Mouse (Mus musculus): ENCODE data around the gene Nfib. TPM values are rescaled to one million over a fixed set of nuclear protein-coding genes. Genes with fewer than 3 reads are reported as not detected.
"Not testable (repeated sequence)": the region's sequence is repeated elsewhere in the genome, so short reads cannot be mapped to it uniquely, and the experiment has no call there.

The Nfib gene
- total and polyA plus RNA-seq, 3 experiments = 0.16 TPM; not detected in 2

- ATAC-seq (ENCODE audit: extremely low read depth, insufficient number of reproducible peaks, low FRiP score, poor library complexity, severe bottlenecking) = no peak
- H3K4me1 ChIP-seq (ENCODE audit: insufficient read depth, low read depth, low read length) = no peaks in the 10 kb centered on the region
- DNase-seq (ENCODE audit: low spot score) = no peak
- no peaks in the 10 kb centered on the region for H3K36me3 ChIP-seq (replicated peaks)
- H3K9me3 ChIP-seq (replicated peaks) = peaks cover 11% of the 10 kb centered on the region
- no peak for TF ChIP-seq GATA2 (IDR thresholded peaks at IDR 0.05; ENCODE audit: borderline replicate concordance, low read depth, low read length)
- TF ChIP-seq CTCF (IDR thresholded peaks at IDR 0.05; ENCODE audit: low read depth, low read length) = no peak
- no peak for TF ChIP-seq GATA1 (IDR thresholded peaks at IDR 0.05; ENCODE audit: borderline replicate concordance, low read length)
- no peak for TF ChIP-seq POLR2AphosphoS5 (IDR thresholded peaks at IDR 0.05; ENCODE audit: insufficient replicate concordance, low read depth, low read length)
- TF ChIP-seq TAL1 (conservative IDR thresholded peaks at IDR 0.05; ENCODE audit: low read depth, low read length) = no peak
- H3K27me3 ChIP-seq (ENCODE audit: insufficient read depth, low read length) = no peaks in the 10 kb centered on the region
- H3K4me3 ChIP-seq (ENCODE audit: low read depth, low read length) = no peak overlapping the region
Measured at GRCm38 (mm10) chr4:82271547-82271946, 434.0 kb downstream of the Nfib start.

- Histone ChIP-seq H3K4me3 (ENCODE audit: low read depth, low read length) (no peak overlapping the region), H3K4me1 (ENCODE audit: insufficient read depth, low read depth, low read length) (no peaks in the 10 kb centered on the region), H3K36me3 (replicated peaks) (no peaks in the 10 kb centered on the region), H3K27me3 (ENCODE audit: insufficient read depth, low read length) (no peaks in the 10 kb centered on the region), H3K9me3 (replicated peaks) (peaks cover 13% of the 10 kb centered on the region)
- DNase-seq (ENCODE audit: low spot score) (no peak), ATAC-seq (ENCODE audit: extremely low read depth, insufficient number of reproducible peaks, low FRiP score, poor library complexity, severe bottlenecking) (no peak)
- TF ChIP-seq TAL1 (conservative IDR thresholded peaks at IDR 0.05; ENCODE audit: low read depth, low read length) (no peak), POLR2AphosphoS5 (IDR thresholded peaks at IDR 0.05; ENCODE audit: insufficient replicate concordance, low read depth, low read length) (no peak), GATA2 (IDR thresholded peaks at IDR 0.05; ENCODE audit: borderline replicate concordance, low read depth, low read length) (no peak), CTCF (IDR thresholded peaks at IDR 0.05; ENCODE audit: low read depth, low read length) (no peak), GATA1 (IDR thresholded peaks at IDR 0.05; ENCODE audit: borderline replicate concordance, low read length) (no peak)
Measured at GRCm38 (mm10) chr4:82267832-82268778, 437.4 kb downstream of the Nfib start.

GRCm38 (mm10) chr4:82266066-82266619, 439.4 kb downstream of the Nfib start:
- ATAC-seq (ENCODE audit: extremely low read depth, insufficient number of reproducible peaks, low FRiP score, poor library complexity, severe bottlenecking) = no peak
- peaks cover 10% of the 10 kb centered on the region; the same call in 1 of the 2 replicates for H3K9me3 ChIP-seq (replicated peaks)
- H3K4me1 ChIP-seq (ENCODE audit: insufficient read depth, low read depth, low read length) = no peaks in the 10 kb centered on the region
- no peak for DNase-seq (ENCODE audit: low spot score)
- H3K36me3 ChIP-seq (replicated peaks) = no peaks in the 10 kb centered on the region
- TF ChIP-seq POLR2AphosphoS5 (IDR thresholded peaks at IDR 0.05; ENCODE audit: insufficient replicate concordance, low read depth, low read length) = no peak
- no peak for TF ChIP-seq GATA1 (IDR thresholded peaks at IDR 0.05; ENCODE audit: borderline replicate concordance, low read length)
- TF ChIP-seq TAL1 (conservative IDR thresholded peaks at IDR 0.05; ENCODE audit: low read depth, low read length) = no peak
- no peak for TF ChIP-seq GATA2 (IDR thresholded peaks at IDR 0.05; ENCODE audit: borderline replicate concordance, low read depth, low read length)
- no peak for TF ChIP-seq CTCF (IDR thresholded peaks at IDR 0.05; ENCODE audit: low read depth, low read length)
- no peak overlapping the region for H3K4me3 ChIP-seq (ENCODE audit: low read depth, low read length)
- no peaks in the 10 kb centered on the region for H3K27me3 ChIP-seq (ENCODE audit: insufficient read depth, low read length)

- not testable (repeated sequence) for ATAC-seq (ENCODE audit: extremely low read depth, insufficient number of reproducible peaks, low FRiP score, poor library complexity, severe bottlenecking); H3K36me3 ChIP-seq (replicated peaks); DNase-seq (ENCODE audit: low spot score); H3K4me1 ChIP-seq (ENCODE audit: insufficient read depth, low read depth, low read length); H3K9me3 ChIP-seq (replicated peaks); H3K4me3 ChIP-seq (ENCODE audit: low read depth, low read length); H3K27me3 ChIP-seq (ENCODE audit: insufficient read depth, low read length)
Measured at GRCm38 (mm10) chr4:82258545-82258944, 447.0 kb downstream of the Nfib start.

GRCm38 (mm10) chr4:82252054-82252453, 453.5 kb downstream of the Nfib start:
- DNase-seq (ENCODE audit: low spot score) (no peak), ATAC-seq (ENCODE audit: extremely low read depth, insufficient number of reproducible peaks, low FRiP score, poor library complexity, severe bottlenecking) (no peak)
- Histone ChIP-seq H3K4me3 (ENCODE audit: low read depth, low read length) (no peak overlapping the region), H3K9me3 (replicated peaks) (peaks cover 13% of the 10 kb centered on the region), H3K27me3 (ENCODE audit: insufficient read depth, low read length) (no peaks in the 10 kb centered on the region), H3K4me1 (ENCODE audit: insufficient read depth, low read depth, low read length) (no peaks in the 10 kb centered on the region), H3K36me3 (replicated peaks) (no peaks in the 10 kb centered on the region)
- TF ChIP-seq GATA2 (IDR thresholded peaks at IDR 0.05; ENCODE audit: borderline replicate concordance, low read depth, low read length) (no peak), CTCF (IDR thresholded peaks at IDR 0.05; ENCODE audit: low read depth, low read length) (no peak), POLR2AphosphoS5 (IDR thresholded peaks at IDR 0.05; ENCODE audit: insufficient replicate concordance, low read depth, low read length) (no peak), GATA1 (IDR thresholded peaks at IDR 0.05; ENCODE audit: borderline replicate concordance, low read length) (no peak), TAL1 (conservative IDR thresholded peaks at IDR 0.05; ENCODE audit: low read depth, low read length) (no peak)

- peaks cover 11% of the 10 kb centered on the region for H3K9me3 ChIP-seq (replicated peaks)
- DNase-seq (ENCODE audit: low spot score) (no peak), ATAC-seq (ENCODE audit: extremely low read depth, insufficient number of reproducible peaks, low FRiP score, poor library complexity, severe bottlenecking) (no peak)
- no peaks in the 10 kb centered on the region for H3K4me1 ChIP-seq (ENCODE audit: insufficient read depth, low read depth, low read length)
- H3K4me3 ChIP-seq (ENCODE audit: low read depth, low read length) = no peak overlapping the region
- TF ChIP-seq GATA1 (IDR thresholded peaks at IDR 0.05; ENCODE audit: borderline replicate concordance, low read length) (no peak), GATA2 (IDR thresholded peaks at IDR 0.05; ENCODE audit: borderline replicate concordance, low read depth, low read length) (no peak), POLR2AphosphoS5 (IDR thresholded peaks at IDR 0.05; ENCODE audit: insufficient replicate concordance, low read depth, low read length) (no peak), CTCF (IDR thresholded peaks at IDR 0.05; ENCODE audit: low read depth, low read length) (no peak), TAL1 (conservative IDR thresholded peaks at IDR 0.05; ENCODE audit: low read depth, low read length) (no peak)
- no peaks in the 10 kb centered on the region for H3K36me3 ChIP-seq (replicated peaks)
- no peaks in the 10 kb centered on the region for H3K27me3 ChIP-seq (ENCODE audit: insufficient read depth, low read length)
Measured at GRCm38 (mm10) chr4:82250355-82250659, 455.2 kb downstream of the Nfib start.

Measured in G1E (cell line).